Mouse (Mus musculus): Measurements from ENCODE around the gene Olfr1053. TPM values are rescaled to one million over a fixed set of nuclear protein-coding genes. Genes with fewer than 3 reads are reported as not detected.

Olfr1053 gene
- not detected for total RNA-seq (2023)

DNA sequence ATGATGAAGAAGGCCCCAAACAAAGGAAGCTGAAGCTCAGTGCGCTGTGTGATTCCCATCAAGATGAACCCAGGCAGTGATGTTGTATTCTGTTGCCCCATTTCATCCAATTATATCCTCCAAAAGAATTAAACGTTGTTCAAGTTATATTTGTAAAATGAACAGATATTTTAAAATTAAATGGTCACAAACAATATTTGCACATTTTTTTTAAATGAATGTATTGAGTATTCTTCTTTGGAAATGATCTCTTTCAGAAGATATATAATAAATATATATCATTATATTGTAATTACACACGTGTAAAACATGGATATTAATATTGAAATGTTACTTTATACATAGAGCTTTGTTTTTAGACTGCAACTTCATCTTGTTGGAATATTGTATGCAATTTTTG lies at the start of gene Olfr1053:
Gene Olfr1053, minus strand, starts transcription at position 101 of the 400 bp plus-strand sequence.

GRCm38 (mm10) chr2:86362369-86362768 lies 47.3 kb upstream of the Olfr1053 start, which contains the start of gene Olfr1056:
Gene Olfr1056, minus strand, starts transcription at chr2:86362469.

DNA sequence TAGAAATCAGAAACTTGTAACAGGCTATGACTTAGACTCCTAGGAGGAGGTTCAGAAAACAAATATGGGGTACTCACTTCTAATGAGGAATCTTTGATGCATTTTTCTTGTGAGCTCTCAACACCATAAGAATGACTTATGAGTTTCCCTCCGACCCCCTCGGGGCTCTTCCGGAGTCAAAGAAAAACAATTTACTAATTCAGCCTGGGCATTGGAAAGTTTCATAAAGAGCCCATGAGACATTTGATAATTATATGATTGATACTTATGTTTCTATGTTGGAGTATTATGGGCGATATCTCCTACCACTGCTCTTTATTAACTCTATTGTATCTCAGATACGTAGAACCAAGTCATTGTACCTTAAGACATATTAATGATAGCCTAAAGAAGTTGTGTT lies 35.1 kb upstream of the Olfr1053 start, which contains the start of gene Olfr1055:
Gene Olfr1055, minus strand, starts transcription at position 101 of the 400 bp plus-strand sequence.

DNA sequence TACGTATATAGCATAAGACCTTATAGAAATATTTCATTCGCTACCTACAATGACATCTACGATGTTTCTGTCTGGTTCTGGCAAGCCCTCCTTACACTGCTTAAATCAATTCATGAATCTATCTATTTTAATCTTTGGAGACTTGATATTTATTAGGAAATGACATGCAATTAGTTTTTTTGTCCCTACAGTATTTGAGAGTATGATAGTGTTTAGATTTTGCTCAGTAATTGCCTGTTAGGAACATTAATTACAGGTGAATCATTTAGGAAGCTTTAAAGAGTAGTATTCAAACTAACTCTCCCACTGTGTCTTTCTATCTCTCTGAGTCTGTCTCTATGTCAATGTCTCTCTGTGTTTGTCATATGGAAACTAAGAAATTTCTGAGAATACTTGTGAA lies 20.2 kb upstream of the Olfr1053 start, which contains the start of gene Olfr1054:
Gene Olfr1054, minus strand, starts transcription at position 101 of the 400 bp plus-strand sequence.

GRCm38 (mm10) chr2:86292155-86292554 lies 22.9 kb downstream of the Olfr1053 start, which contains the start of gene Olfr1052:
Gene Olfr1052, plus strand, starts transcription at chr2:86292455.

GRCm38 (mm10) chr2:86278988-86279387 lies 36.1 kb downstream of the Olfr1053 start, which contains the start of gene Olfr1051:
Gene Olfr1051, minus strand, starts transcription at chr2:86279088.

Other genes with a start within 250 kb of the Olfr1053 start
- not detected for gene Olfr1036, start 241.3 kb downstream of the Olfr1053 start, total RNA-seq (2023)
- gene Olfr1037, start 227.9 kb downstream of the Olfr1053 start, total RNA-seq (2023), result not detected
- not detected for gene Olfr1039, start 179.4 kb downstream of the Olfr1053 start, total RNA-seq (2023)
- gene Olfr1040, start 168.6 kb downstream of the Olfr1053 start, total RNA-seq (2023), result not detected
- gene Olfr1042, start 153.4 kb downstream of the Olfr1053 start, total RNA-seq (2023), result not detected
- gene Olfr1043, start 147.8 kb downstream of the Olfr1053 start, total RNA-seq (2023), result not detected
- gene Olfr1044, start 137.5 kb downstream of the Olfr1053 start, total RNA-seq (2023), result not detected
- not detected for gene Olfr52, start 129.6 kb downstream of the Olfr1053 start, total RNA-seq (2023)
- gene Olfr1045, start 112.3 kb downstream of the Olfr1053 start, total RNA-seq (2023), result not detected
- not detected for gene Olfr1046, start 96.0 kb downstream of the Olfr1053 start, total RNA-seq (2023)
- gene Olfr1047, start 83.9 kb downstream of the Olfr1053 start, total RNA-seq (2023), result not detected
- not detected for gene Olfr1048, start 75.0 kb downstream of the Olfr1053 start, total RNA-seq (2023)
- gene Olfr1049, start 57.0 kb downstream of the Olfr1053 start, total RNA-seq (2023), result not detected
- gene Olfr1051, start 36.2 kb downstream of the Olfr1053 start, total RNA-seq (2023), result not detected
- not detected for gene Olfr1052, start 22.8 kb downstream of the Olfr1053 start, total RNA-seq (2023)
- not detected for gene Olfr1054, start 20.1 kb upstream of the Olfr1053 start, total RNA-seq (2023)
- not detected for gene Olfr1055, start 35.0 kb upstream of the Olfr1053 start, total RNA-seq (2023)
- not detected for gene Olfr1056, start 47.2 kb upstream of the Olfr1053 start, total RNA-seq (2023)
- gene Olfr1057, start 63.1 kb upstream of the Olfr1053 start, total RNA-seq (2023), result not detected
- not detected for gene Olfr1058, start 73.3 kb upstream of the Olfr1053 start, total RNA-seq (2023)
- not detected for gene Olfr1061, start 98.8 kb upstream of the Olfr1053 start, total RNA-seq (2023)
- not detected for gene Olfr1062, start 111.5 kb upstream of the Olfr1053 start, total RNA-seq (2023)
- gene Olfr1065, start 135.3 kb upstream of the Olfr1053 start, total RNA-seq (2023), result not detected
- not detected for gene Olfr1066, start 141.0 kb upstream of the Olfr1053 start, total RNA-seq (2023)
- gene Olfr228, start 172.1 kb upstream of the Olfr1053 start, total RNA-seq (2023), result not detected
- not detected for gene Olfr1076, start 193.2 kb upstream of the Olfr1053 start, total RNA-seq (2023)
- gene Olfr1079, start 227.2 kb upstream of the Olfr1053 start, total RNA-seq (2023), result not detected
- not detected for gene Olfr1080, start 243.0 kb upstream of the Olfr1053 start, total RNA-seq (2023)

All from CD4-positive naive resting alpha-beta T cell, adult 57 days (primary cell).